Mouse (Mus musculus) kidney, adult 2 months (tissue): ENCODE data around the gene Loxl1. TPM values are rescaled to one million over a fixed set of nuclear protein-coding genes. Genes with fewer than 3 reads are reported as not detected.

Experiments
- DNase-seq: peaks from one replicate; pipeline ENCODE4 v3.0.0; 2021
- H3K27ac ChIP-seq: fragments of 200-500 bp; 2 replicates; pipeline ENCODE4 v1.5.1; 2012; ENCODE audit warnings: low read depth, low read length, control low read depth, inconsistent platforms; ENCODE audit not compliant: insufficient read depth
- H3K27me3 ChIP-seq: fragments of 200-500 bp; replicated peaks from 2 replicates; pipeline ENCODE4 v1.6.1; 2012; ENCODE audit warnings: mild to moderate bottlenecking, moderate library complexity, low read length, inconsistent platforms; ENCODE audit not compliant: control insufficient read depth, insufficient read depth
- H3K36me3 ChIP-seq: fragments of 200-500 bp; 2 replicates; pipeline ENCODE4 v1.6.1; 2012; ENCODE audit warnings: mild to moderate bottlenecking, moderate library complexity, low read length, inconsistent platforms; ENCODE audit not compliant: control insufficient read depth, insufficient read depth
- H3K4me1 ChIP-seq: fragments of 200-500 bp; 2 replicates; pipeline ENCODE4 v1.6.1; 2011; ENCODE audit warnings: low read length; ENCODE audit not compliant: control insufficient read depth, insufficient read depth
- H3K4me3 ChIP-seq: fragments of 200-500 bp; 2 replicates; pipeline ENCODE4 v1.5.1; 2011; ENCODE audit warnings: mild to moderate bottlenecking, low read depth, low read length, control low read depth; ENCODE audit not compliant: insufficient read depth
- CTCF ChIP-seq: fragments of 200-500 bp; conservative IDR thresholded peaks from 2 replicates; pipeline ENCODE4 v1.5.1; 2011; ENCODE audit warnings: low read depth, mild to moderate bottlenecking, control low read depth, low read length, moderate library complexity, mixed read lengths; ENCODE audit not compliant: insufficient read depth, insufficient read length
- POLR2A ChIP-seq: fragments of 200-500 bp; IDR thresholded peaks from one replicate; pipeline ENCODE4 v1.6.1; 2011; ENCODE audit warnings: low read depth, low read length, control low read depth
- WGBS: fragments of 180-500 bp; shearing (Covaris S2); methylation state at CpG from one replicate; pipeline ENCODE4 v1.1.7; 2018; 5-methylcytosine and 5-hydroxymethylcytosine counted together
- polyA plus RNA-seq: library from polyadenylated mRNA; depleted of rRNA; stranded (reverse); fragments of >200 nt; gene quantifications from 2 replicates; pipeline ENCODE4 v1.2.3, GENCODE M21; 2012

Gene Loxl1
- polyA plus RNA-seq, 1 experiment: 32.3 TPM

DNA sequence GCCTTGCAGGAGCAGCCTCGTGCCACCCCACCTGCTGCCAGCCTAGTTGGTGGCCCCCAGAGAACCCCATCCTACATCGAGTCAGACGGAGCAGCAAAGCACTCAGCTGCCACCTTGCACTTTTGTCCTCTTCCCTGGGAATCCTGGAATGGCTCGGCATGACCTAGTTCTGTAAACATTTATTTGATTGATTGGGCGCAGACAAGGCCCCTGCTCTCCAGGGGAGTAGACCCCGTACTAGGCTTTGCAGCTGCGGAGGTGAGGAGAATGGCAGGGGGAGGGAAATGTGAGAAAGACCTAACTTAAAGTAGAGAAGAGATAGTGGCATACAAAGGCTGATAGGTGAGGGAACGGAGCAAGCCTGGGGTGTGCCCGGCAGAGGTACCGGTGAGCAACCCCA is 33.5 kb upstream of the Loxl1 start:
- Histone ChIP-seq H3K27me3 (no peaks in the 10 kb centered on the region), H3K4me1 (no peaks in the 10 kb centered on the region), H3K27ac (no peak overlapping the region), H3K36me3 (no peaks in the 10 kb centered on the region), H3K4me3 (no peak overlapping the region)
- no peak for TF ChIP-seq POLR2A
- no peak for DNase-seq
- 33% methylated on average over 10 of the region's 10 CpGs for WGBS

DNA sequence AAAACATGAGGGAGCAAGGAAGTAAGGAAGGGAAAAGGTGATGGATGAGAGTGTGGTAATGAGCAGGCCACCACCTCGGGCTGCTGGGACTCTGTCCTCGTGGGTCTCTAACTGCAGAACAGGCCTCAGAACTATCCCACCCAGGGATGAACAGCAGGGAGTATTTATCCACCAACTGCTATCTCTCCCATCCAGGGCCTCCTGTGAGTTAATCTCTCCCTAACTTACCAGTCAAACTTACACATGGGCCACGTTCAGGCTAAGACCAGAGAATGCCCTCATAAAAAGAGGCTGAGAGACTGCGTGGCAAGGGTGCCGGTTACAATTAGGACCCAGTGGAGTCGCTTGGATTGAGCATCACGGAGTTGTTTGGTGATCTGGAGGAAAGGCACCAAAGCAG is 33.0 kb upstream of the Loxl1 start:
- Histone ChIP-seq H3K4me1 (no peaks in the 10 kb centered on the region), H3K36me3 (no peaks in the 10 kb centered on the region), H3K27me3 (no peaks in the 10 kb centered on the region), H3K4me3 (no peak overlapping the region), H3K27ac (no peak overlapping the region)
- 72% methylated on average over 7 of the region's 7 CpGs for WGBS
- DNase-seq: no peak
- TF ChIP-seq POLR2A (no peak), CTCF (no peak)

DNA sequence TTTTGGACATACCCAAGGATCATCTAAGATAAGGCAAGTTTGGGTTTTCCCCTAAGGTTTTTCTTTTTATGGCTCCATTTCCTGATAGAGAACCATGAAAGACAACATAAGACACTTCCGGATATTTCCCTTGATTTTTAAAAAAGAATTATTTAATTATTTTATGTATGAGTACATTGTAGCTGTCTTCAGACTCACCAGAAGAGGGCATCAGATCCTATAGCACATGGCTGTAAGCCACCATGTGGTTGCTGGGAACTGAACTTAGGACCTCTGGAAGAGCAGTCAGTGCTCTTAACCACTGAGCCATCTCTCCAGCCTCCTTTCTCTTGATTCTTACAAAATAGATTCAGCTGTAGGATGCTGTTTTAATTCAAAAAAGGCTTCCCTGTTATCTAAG is 28.8 kb upstream of the Loxl1 start:
- Histone ChIP-seq H3K4me3 (no peak overlapping the region), H3K36me3 (no peaks in the 10 kb centered on the region), H3K27me3 (no peaks in the 10 kb centered on the region), H3K27ac (no peak overlapping the region), H3K4me1 (no peaks in the 10 kb centered on the region)
- no peak for DNase-seq
- WGBS: 89% methylated on average over 1 of the region's 1 CpGs
- TF ChIP-seq CTCF: no peak
- TF ChIP-seq POLR2A: no peak

DNA sequence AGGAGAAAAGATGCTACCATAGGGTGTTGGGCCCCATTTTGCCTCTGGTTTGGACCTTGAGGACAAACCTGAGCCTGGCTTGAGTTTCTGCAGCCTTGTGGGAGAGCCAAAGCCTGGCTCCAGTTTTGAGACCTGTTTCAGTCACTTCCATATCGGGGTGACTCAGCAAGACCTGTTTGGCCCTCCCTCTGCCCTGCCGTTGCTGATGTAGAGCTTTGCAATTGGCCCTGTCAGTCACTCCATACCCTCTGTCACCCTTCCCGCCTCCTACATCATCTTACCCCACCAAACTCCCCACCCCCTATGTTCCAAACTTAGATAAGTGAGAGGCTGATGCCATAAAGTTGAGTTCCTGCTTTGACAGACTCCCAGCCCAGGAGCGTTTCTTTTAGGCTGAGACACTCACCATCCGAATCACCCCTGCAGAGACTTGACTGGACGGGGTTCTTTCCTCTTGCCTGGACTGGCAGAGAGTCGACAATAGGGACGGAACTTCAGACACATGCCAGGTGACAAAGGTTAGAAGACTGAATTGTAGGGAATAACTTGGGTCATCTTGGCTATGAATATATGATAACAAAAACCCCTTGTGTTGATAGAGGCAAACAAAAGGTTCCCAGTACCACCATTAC is 23.8 kb upstream of the Loxl1 start:
- Histone ChIP-seq H3K4me1 (no peaks in the 10 kb centered on the region), H3K27ac (no peak overlapping the region), H3K27me3 (no peaks in the 10 kb centered on the region), H3K36me3 (no peaks in the 10 kb centered on the region), H3K4me3 (no peak overlapping the region)
- WGBS: 70% methylated on average over 8 of the region's 8 CpGs
- no peak for DNase-seq
- TF ChIP-seq CTCF (no peak), POLR2A (no peak)

DNA sequence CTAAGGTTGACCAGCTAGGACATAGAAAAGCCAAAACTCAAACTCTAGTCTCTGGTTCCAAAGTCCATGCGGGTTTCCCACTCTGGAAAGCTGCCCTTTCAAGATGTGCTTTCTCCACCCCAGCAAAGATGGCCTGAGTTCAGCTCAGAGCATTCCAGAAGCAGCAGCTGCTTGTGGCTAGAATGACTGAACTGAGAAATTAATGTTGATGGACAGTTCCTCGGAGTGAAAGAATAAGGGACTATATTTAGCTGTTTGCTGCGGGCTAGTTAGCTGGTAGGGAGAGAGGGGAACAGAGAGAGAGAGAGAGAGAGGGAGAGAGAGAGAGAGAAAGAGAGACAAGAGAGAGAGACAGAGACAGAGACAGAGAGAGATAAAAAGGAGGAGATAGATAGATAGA is 18.3 kb upstream of the Loxl1 start:
- H3K27me3 ChIP-seq: no peaks in the 10 kb centered on the region
- DNase-seq: no peak
- TF ChIP-seq POLR2A: no peak
- TF ChIP-seq CTCF: no peak
- 61% methylated on average over 3 of the region's 3 CpGs for WGBS
- H3K4me3 ChIP-seq: no peak overlapping the region
- H3K36me3 ChIP-seq: no peaks in the 10 kb centered on the region
- no peak overlapping the region for H3K27ac ChIP-seq
- H3K4me1 ChIP-seq: no peaks in the 10 kb centered on the region

DNA sequence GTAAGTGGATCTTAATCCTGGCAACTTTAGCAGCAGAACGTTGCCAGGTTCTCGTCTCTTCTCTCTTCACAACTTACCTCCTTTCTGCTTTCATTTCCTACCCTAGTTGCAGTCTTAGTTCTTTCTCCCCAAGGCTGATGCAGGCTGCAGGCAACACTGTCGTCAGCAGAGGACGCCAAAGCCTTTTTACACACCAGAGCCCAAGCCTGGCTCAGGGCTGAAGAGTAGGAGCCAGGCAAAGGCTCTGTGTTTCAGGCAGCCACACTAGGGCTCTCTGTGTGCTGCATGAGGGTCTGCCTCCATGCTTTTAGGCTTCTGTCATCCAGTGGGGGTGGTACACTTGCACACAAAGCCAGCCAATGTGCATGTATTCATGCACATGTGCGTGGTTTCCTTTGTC is 17.3 kb upstream of the Loxl1 start:
- Histone ChIP-seq H3K27ac (no peak overlapping the region), H3K27me3 (no peaks in the 10 kb centered on the region), H3K4me1 (no peaks in the 10 kb centered on the region), H3K4me3 (no peak overlapping the region), H3K36me3 (no peaks in the 10 kb centered on the region)
- 34% methylated on average over 5 of the region's 5 CpGs for WGBS
- no peak for TF ChIP-seq POLR2A
- TF ChIP-seq CTCF: peak; percentile 78
- no peak for DNase-seq

DNA sequence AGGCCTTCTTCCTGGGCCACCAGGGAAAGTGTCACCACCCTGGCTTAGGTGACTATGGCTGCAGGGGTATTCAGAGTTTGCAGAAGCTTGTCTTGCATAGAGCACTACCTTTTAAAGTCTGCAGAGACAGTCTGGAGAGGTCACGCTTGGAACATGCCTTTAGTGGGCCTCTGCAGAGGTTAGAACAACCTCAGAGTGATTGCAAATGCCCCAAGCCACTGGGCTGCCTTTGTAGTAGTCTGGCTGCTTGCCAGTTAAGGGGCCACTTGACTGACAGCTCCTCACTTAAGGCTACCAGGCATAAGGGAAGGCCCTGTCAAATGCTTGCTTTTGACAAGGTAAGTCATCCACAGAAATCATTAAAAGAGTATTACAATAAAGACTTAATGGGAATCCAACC is 14.4 kb upstream of the Loxl1 start:
- TF ChIP-seq CTCF: no peak
- Histone ChIP-seq H3K27me3 (no peaks in the 10 kb centered on the region), H3K27ac (no peak overlapping the region), H3K4me1 (no peaks in the 10 kb centered on the region), H3K4me3 (no peak overlapping the region), H3K36me3 (no peaks in the 10 kb centered on the region)
- WGBS: 66% methylated on average over 1 of the region's 1 CpGs
- no peak for DNase-seq
